Mouse (Mus musculus) neural tube, embryonic 14.5 days (tissue): ENCODE data around the gene Extl1. TPM values are rescaled to one million over a fixed set of nuclear protein-coding genes. Genes with fewer than 3 reads are reported as not detected.

ENCODE experiments used
- ATAC-seq: fragments of 200-750 bp; cut with Nextera tagmentation; 2 replicates; pipeline ENCODE4 v1.8.0; 2017; ENCODE audit warnings: low read depth, mild to moderate bottlenecking, moderate TSS enrichment, moderate library complexity
- H3K27ac ChIP-seq: fragments of 300-500 bp; sonication (generic); 2 replicates; pipeline ENCODE4 v1.5.1; 2014; ENCODE audit warnings: low read depth, mild to moderate bottlenecking, control low read depth, low read length, moderate library complexity, mixed read lengths
- H3K27me3 ChIP-seq: fragments of 300-500 bp; sonication (generic); 2 replicates; pipeline ENCODE4 v1.6.1; 2014; ENCODE audit warnings: low read length; ENCODE audit not compliant: control insufficient read depth, insufficient read depth
- H3K36me3 ChIP-seq: fragments of 300-500 bp; sonication (generic); 2 replicates; pipeline ENCODE4 v1.6.1; 2014; ENCODE audit warnings: low read length, mixed read lengths; ENCODE audit not compliant: control insufficient read depth, insufficient read depth
- H3K4me1 ChIP-seq: fragments of 300-500 bp; sonication (generic); 2 replicates; pipeline ENCODE4 v1.6.1; 2014; ENCODE audit warnings: low read length; ENCODE audit not compliant: control insufficient read depth, insufficient read depth
- H3K4me2 ChIP-seq: fragments of 300-500 bp; sonication (generic); 2 replicates; pipeline ENCODE4 v1.6.1; 2014; ENCODE audit warnings: mild to moderate bottlenecking, low read depth, low read length, control low read depth
- H3K4me3 ChIP-seq: fragments of 300-500 bp; sonication (generic); 2 replicates; pipeline ENCODE4 v1.5.1; 2014; ENCODE audit warnings: low read depth, low read length, control low read depth, mixed read lengths
- H3K9ac ChIP-seq: fragments of 300-500 bp; sonication (generic); replicated peaks from 2 replicates; pipeline ENCODE4 v1.6.1; 2014; ENCODE audit warnings: low read depth, mild to moderate bottlenecking, control low read depth, low read length, mixed read lengths
- H3K9me3 ChIP-seq: fragments of 300-500 bp; sonication (generic); 2 replicates; pipeline ENCODE4 v1.6.1; 2016; ENCODE audit warnings: low read length; ENCODE audit not compliant: control insufficient read depth
- WGBS: fragments of 180-500 bp; shearing (Covaris S2); extraction: QIAGEN DNeasy Blood & Tissue Kit; methylation state at CpG from one replicate; pipeline ENCODE4 v1.1.7; 2014; 5-methylcytosine and 5-hydroxymethylcytosine counted together
- polyA plus RNA-seq: library from polyadenylated mRNA; unstranded; fragments of >200 nt; fragmentation: Nextera tagmentation; extraction: Ambion mirVana; gene quantifications from 2 replicates; pipeline ENCODE4 v1.2.1, GENCODE M21; 2014

Gene Extl1
- polyA plus RNA-seq, 1 experiment from 2014 or later = 0.31 TPM

DNA sequence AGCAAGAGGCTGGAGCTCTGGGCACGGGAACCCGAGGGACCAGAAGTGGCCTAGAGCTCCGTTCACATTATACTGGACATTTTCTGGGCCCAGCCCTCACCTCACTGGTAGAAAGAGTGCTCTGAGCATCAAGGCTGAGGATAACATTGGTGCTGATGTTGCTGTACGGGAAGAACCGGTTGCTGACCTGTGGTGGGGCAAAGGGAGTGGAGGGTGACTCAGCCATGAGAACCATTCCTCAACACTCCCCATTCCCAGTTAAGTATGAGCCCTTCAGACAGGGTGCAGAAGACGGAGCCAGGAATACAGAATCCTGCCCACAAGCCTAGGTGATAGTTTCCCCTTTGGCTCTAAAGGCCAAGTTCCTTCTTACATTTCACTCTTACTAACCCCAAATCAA is 24.0 kb downstream of the Extl1 start:
- Histone ChIP-seq H3K36me3 (no peaks in the 10 kb centered on the region), H3K4me3 (no peak overlapping the region), H3K9me3 (no peaks in the 10 kb centered on the region), H3K4me2 (no peak overlapping the region), H3K27me3 (no peaks in the 10 kb centered on the region), H3K9ac (no peak overlapping the region), H3K4me1 (no peaks in the 10 kb centered on the region), H3K27ac (no peak overlapping the region)
- 90% methylated on average over 6 of the region's 6 CpGs for WGBS
- ATAC-seq = no peak

DNA sequence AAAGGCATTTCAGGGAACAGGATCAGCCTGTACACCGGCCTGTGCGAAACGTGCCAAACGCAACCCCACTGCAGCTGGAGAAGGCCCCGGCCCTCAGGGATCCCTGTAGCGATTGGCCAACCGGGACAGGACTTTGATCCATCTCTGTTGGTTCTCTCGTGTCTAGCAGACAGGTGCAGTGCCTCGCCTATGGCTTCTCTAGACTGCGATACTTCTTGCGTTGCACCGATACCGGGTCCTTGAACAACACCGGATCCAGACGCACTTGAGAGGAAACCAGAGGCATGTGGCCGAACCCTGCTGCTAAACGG is 26.2 kb downstream of the Extl1 start:
- whole genome bisulfite sequencing = 46% methylated on average over 17 of the region's 17 CpGs
- Histone ChIP-seq H3K4me3 (0 out of 2 replicates have a peak overlapping the region, but pooled peaks have one; percentile 2), H3K9me3 (no peaks in the 10 kb centered on the region), H3K36me3 (no peaks in the 10 kb centered on the region), H3K27me3 (no peaks in the 10 kb centered on the region), H3K27ac (no peak overlapping the region), H3K4me2 (peak overlapping the region; percentile 33), H3K4me1 (no peaks in the 10 kb centered on the region), H3K9ac (no peak overlapping the region; the same call in 1 of the 2 replicates)
- ATAC-seq = no peak

DNA sequence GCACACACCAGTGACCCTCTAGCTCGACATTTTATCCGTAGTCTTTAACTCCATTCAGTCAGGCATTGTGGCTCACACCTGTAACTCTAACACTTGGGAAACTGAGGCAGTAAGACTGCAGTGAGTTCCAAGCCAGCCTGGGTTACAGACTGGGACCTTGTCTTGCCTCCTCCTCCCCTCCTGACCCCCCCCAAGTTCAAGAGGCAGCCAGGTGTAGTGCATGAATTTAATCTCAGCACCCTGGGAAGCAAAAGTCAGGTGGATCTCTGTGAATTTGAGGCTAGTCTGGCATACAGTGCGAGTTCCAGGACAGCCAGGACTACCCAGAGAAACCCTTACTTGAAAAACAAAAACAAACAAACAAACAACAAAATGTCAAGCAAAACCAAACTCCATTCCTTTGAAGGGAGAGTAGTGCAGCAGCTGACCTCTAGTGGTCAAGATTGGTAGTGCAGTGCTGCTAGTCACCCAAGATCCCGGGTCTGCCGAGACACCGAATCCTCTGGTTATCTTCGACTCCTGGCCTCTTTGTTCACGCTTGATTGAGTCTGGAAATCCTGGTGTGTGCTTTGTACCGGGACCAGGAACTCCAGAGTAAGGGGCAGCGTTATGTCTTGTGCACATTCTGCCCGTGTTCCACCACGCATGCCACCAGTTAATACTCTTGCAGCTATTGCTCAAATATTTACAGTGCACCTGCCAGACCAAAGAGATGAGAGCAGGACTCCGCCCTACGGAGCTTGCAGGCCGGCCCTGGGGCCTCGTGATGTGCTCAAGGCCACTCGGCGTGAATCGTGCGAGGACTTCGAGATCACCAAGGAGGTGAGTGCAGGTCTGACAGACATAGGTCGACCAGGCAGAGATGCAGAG is 26.8 kb downstream of the Extl1 start:
- H3K27ac ChIP-seq = no peak overlapping the region
- H3K4me3 ChIP-seq = peak overlapping the region; percentile 2; the same call in 1 of the 2 replicates
- H3K9me3 ChIP-seq = no peaks in the 10 kb centered on the region
- H3K36me3 ChIP-seq = no peaks in the 10 kb centered on the region
- no peaks in the 10 kb centered on the region for H3K27me3 ChIP-seq
- 0 out of 2 replicates have a peak, but pooled peaks have one; percentile 34 for ATAC-seq
- H3K9ac ChIP-seq = no peak overlapping the region
- H3K4me1 ChIP-seq = no peaks in the 10 kb centered on the region
- H3K4me2 ChIP-seq = peak overlapping the region; percentile 33
- WGBS = 21% methylated on average over 22 of the region's 22 CpGs

DNA sequence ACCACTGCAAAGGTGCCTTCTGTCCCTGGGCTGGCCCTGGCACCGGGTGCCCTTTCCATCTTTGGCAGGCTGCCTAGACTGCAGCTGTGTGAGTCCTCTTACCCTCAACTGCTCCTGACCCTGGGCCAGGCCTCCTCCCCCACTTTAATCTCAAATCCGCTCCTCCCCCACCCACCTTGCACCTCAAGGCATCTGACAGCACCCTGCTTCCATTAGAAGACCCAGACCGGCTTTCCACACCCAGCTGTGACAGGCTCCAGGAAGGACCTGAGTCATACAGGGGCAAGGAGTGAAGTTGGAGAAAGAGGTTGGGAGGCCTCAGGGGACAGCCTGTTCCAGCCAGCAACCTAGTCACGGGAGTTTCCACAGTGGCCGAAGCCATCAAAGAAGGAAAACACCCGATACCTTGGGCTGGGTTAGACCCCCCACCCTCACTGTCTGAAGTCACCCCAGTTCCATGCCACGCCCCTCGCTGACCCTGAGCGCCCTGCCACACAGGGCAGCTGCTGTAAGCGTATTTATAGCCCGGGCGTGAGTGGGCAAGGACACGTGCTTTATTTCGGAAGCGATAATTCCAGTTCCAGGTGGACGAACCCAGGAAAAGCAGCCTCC is 27.7 kb downstream of the Extl1 start:
- Histone ChIP-seq H3K36me3 (no peaks in the 10 kb centered on the region), H3K9ac (no peak overlapping the region), H3K4me2 (no peak overlapping the region), H3K9me3 (no peaks in the 10 kb centered on the region), H3K4me3 (no peak overlapping the region), H3K27me3 (no peaks in the 10 kb centered on the region), H3K27ac (no peak overlapping the region), H3K4me1 (no peaks in the 10 kb centered on the region)
- 55% methylated on average over 16 of the region's 16 CpGs for WGBS
- peak; percentile 21; the same call in 1 of the 2 replicates for ATAC-seq

DNA sequence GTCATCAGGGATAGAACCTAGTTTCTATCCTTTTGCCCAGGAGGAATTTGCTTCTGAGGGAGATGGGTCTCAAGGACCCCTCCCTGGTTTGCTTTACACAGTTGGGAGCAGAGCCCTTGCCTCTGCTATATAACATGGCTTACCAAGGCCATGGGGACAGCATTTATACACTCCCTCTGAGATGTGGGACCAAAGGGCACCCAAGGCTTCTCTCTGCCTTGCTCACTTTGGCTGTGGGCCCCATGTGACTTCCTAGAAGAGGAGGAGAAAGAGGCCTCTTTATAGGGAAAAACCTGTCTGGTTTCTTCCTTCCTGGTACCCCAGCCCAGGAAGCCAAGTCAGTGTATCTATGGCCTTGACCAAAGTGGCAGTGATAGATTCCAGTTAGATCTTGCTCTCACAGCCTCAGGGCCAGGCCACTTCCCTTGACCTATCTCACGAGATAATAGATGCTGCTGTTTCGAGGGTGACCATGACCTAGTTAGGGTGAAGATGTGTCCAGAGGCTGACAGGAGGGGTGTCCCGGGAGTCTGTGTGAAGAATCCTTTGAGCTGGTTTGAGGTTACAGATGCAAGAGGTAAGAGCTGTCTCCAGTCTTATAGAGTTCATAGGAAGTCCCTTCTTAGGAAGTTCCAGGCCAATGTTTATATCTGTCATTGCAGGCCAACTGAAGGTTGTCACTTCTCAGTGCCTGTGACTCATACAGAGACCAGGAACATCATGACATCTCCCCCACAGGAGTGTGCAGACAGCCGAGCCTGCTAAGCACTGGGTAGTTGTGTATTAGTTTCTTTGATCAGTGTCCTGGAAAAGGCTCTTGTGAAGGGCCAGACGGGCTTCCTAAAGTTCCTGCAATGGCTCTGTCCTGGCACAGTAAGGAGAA is 29.9 kb downstream of the Extl1 start:
- no peak overlapping the region for H3K4me3 ChIP-seq
- no peak for ATAC-seq
- H3K27me3 ChIP-seq = no peaks in the 10 kb centered on the region
- H3K36me3 ChIP-seq = no peaks in the 10 kb centered on the region
- H3K4me1 ChIP-seq = no peaks in the 10 kb centered on the region
- no peak overlapping the region for H3K27ac ChIP-seq
- H3K9me3 ChIP-seq = no peaks in the 10 kb centered on the region
- 75% methylated on average over 5 of the region's 5 CpGs for WGBS
- no peak overlapping the region for H3K4me2 ChIP-seq
- no peak overlapping the region for H3K9ac ChIP-seq

DNA sequence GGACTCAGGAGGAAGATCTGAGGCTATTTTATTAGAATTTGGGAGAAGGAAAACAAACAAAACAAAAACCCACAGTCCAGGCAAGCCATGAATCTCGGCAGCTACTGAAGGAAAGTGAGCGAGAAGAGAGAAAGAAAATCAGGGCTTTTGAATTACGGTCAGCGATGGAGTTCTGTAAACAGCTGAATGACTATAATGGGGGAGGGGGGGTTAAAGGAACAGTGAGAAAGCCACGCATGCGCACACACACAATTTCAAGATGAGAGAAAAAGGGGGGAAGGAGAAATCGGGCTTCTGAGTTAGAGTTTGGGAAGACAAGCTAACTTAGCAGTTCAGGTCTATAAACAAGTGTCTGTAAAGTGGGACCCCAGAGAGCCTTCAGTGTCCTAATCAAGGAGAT is 30.7 kb downstream of the Extl1 start:
- WGBS = 58% methylated on average over 7 of the region's 7 CpGs

DNA sequence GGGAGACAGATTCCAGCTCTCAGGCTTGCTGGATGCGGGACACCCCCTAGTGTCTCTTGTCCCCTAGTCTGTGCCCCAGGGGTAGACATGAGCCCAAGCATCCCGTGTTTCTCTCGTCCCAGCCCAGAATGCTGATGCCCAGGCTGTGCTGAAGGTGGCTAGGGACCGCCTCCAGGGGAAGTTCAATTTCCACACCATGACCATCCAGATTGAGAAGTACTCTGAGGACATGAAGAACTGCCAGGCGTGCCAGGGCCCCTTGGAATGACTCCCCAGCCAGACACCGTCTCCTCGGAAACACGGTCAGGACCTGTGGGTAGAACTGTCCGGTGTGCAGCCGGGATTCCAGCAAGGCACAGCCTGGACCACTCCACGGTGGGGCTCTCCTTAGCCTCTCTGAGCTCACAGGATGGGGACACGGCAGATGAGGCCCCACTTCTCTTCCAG is 31.4 kb downstream of the Extl1 start:
- H3K9ac ChIP-seq = no peak overlapping the region
- ATAC-seq = no peak
- no peaks in the 10 kb centered on the region for H3K36me3 ChIP-seq
- no peak overlapping the region for H3K4me3 ChIP-seq
- no peaks in the 10 kb centered on the region for H3K9me3 ChIP-seq
- H3K27me3 ChIP-seq = no peaks in the 10 kb centered on the region
- H3K4me1 ChIP-seq = no peaks in the 10 kb centered on the region
- H3K27ac ChIP-seq = no peak overlapping the region
- WGBS = 57% methylated on average over 12 of the region's 12 CpGs
- H3K4me2 ChIP-seq = no peak overlapping the region

More for the DNA sequence above, 30.7 kb downstream of the Extl1 start:
- Histone ChIP-seq H3K36me3 (no peaks in the 10 kb centered on the region), H3K4me2 (no peak overlapping the region), H3K9ac (no peak overlapping the region), H3K27me3 (no peaks in the 10 kb centered on the region), H3K27ac (no peak overlapping the region), H3K4me3 (no peak overlapping the region), H3K4me1 (no peaks in the 10 kb centered on the region), H3K9me3 (no peaks in the 10 kb centered on the region)
- ATAC-seq = no peak

DNA sequence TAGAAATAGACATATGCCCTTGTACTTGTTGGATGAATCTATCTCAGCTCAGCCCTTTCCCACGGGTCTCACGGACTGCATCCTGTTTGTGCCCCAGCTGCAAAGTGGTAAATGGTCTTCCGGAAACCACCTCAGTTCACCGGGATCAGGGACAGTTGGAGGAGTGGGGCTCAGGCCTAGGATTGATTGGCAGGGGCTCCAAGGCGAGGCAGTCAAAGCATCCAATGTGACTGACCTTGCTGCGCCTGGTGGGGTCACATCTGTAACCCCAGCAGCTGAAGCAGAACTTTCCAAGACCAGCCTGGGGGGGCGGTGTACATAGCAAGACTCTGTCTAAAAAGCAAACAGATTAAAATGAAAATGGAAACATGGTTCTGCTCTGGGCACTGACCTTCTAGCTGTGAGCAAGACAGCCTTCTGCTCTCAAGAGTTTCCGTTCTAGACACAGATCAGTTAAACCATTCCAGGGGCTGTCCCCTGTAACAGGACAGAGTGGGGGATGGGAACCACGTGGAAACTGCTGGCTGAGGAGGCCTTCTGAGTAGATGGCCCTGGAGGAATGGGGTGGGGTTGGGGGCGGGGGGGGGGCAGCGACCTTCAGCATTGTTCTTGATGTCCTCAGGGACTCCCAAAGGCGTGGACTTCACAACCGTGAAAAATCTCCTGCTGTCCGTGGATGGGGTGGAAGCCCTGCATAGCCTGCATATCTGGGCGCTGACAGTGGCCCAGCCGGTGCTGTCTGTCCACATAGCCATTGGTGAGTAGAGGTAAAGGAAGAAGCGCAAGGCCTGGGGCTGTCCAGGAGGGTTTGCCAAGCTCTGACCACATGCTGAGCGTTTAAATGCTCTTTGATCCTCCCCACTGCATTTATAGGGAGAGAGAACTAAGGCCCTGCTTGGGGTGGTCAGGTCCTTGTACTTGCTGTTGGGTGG is 32.1 kb downstream of the Extl1 start:
- 44% methylated on average over 18 of the region's 18 CpGs for WGBS
- ATAC-seq = no peak
- Histone ChIP-seq H3K4me1 (no peaks in the 10 kb centered on the region), H3K27ac (no peak overlapping the region), H3K9ac (no peak overlapping the region), H3K4me2 (no peak overlapping the region), H3K9me3 (no peaks in the 10 kb centered on the region), H3K4me3 (no peak overlapping the region), H3K27me3 (no peaks in the 10 kb centered on the region), H3K36me3 (no peaks in the 10 kb centered on the region)
